Mouse (Mus musculus): Measurements from ENCODE around the gene Dera. TPM values are rescaled to one million over a fixed set of nuclear protein-coding genes. Genes with fewer than 3 reads are reported as not detected.
"Not testable (repeated sequence)": the region's sequence is repeated elsewhere in the genome, so short reads cannot be mapped to it uniquely, and the experiment has no call there.

Gene Dera
- 10 to 100 TPM; 35.9 to 38.0 TPM for total RNA-seq (2021)
- long read RNA-seq, experiment 1, transcript Dera-201 (9 exons, 1,729 nt) = major isoform, 21 of 26 reads
- long read RNA-seq, experiment 1, partial matches to known transcripts = 1 of 26 reads
- long read RNA-seq, experiment 1, other reads (novel, unspliced or antisense) = 3 of 26 reads
- long read RNA-seq, experiment 2, transcript Dera-201 (9 exons, 1,729 nt) = major isoform, 54 of 61 reads
- long read RNA-seq, experiment 2, partial matches to known transcripts = 0 of 61 reads
- long read RNA-seq, experiment 2, other reads (novel, unspliced or antisense) = 5 of 61 reads

GRCm38 (mm10) chr6:137754056-137754856, at the start of gene Dera:
Gene Dera (plus strand): TSS chr6:137754546.
- peak; percentile 48 to 78 for DNase-seq (ENCODE audit: low spot score in 2 of 2)

- DNase-seq (ENCODE audit: low spot score in 2 of 2) = no peak
These were observed 48.1 kb upstream of the Dera start for GRCm38 (mm10) chr6:137706209-137706608.

- not testable (repeated sequence) for DNase-seq (ENCODE audit: low spot score in 2 of 2)
These were observed 45.5 kb upstream of the Dera start for GRCm38 (mm10) chr6:137708726-137709405.

- no peak for DNase-seq (ENCODE audit: low spot score in 2 of 2)
These were observed 43.9 kb upstream of the Dera start for GRCm38 (mm10) chr6:137710179-137711037.

- DNase-seq (ENCODE audit: low spot score in 2 of 2) = no peak
These were observed 41.6 kb upstream of the Dera start for GRCm38 (mm10) chr6:137712654-137713309.

GRCm38 (mm10) chr6:137713310-137713664, 41.1 kb upstream of the Dera start:
- DNase-seq (ENCODE audit: low spot score in 2 of 2) = no peak

GRCm38 (mm10) chr6:137716802-137717201, 37.5 kb upstream of the Dera start:
- DNase-seq (ENCODE audit: low spot score in 2 of 2) = no peak

GRCm38 (mm10) chr6:137722220-137722931, 32.0 kb upstream of the Dera start:
- DNase-seq (ENCODE audit: low spot score in 2 of 2) = no peak

- DNase-seq (ENCODE audit: low spot score in 2 of 2) = no peak
These were observed 30.4 kb upstream of the Dera start for GRCm38 (mm10) chr6:137723898-137724297.

- no peak for DNase-seq (ENCODE audit: low spot score in 2 of 2)
These were observed 19.9 kb upstream of the Dera start for GRCm38 (mm10) chr6:137734460-137734845.

GRCm38 (mm10) chr6:137734846-137735609, 19.3 kb upstream of the Dera start, which contains the start of gene Strap:
Gene Strap (plus strand): TSS chr6:137735078.
- DNase-seq (ENCODE audit: low spot score in 2 of 2) = peak; percentile 70 to 77

- DNase-seq (ENCODE audit: low spot score in 2 of 2) = no peak
These were observed 18.6 kb upstream of the Dera start for GRCm38 (mm10) chr6:137735671-137736238.

- no peak for DNase-seq (ENCODE audit: low spot score in 2 of 2)
These were observed 13.4 kb upstream of the Dera start for GRCm38 (mm10) chr6:137740972-137741371.

GRCm38 (mm10) chr6:137744700-137745099, 9.6 kb upstream of the Dera start:
- no peak for DNase-seq (ENCODE audit: low spot score in 2 of 2)

- no peak for DNase-seq (ENCODE audit: low spot score in 2 of 2)
These were observed 7.0 kb upstream of the Dera start for GRCm38 (mm10) chr6:137747174-137747928.

GRCm38 (mm10) chr6:137751551-137752274, 2.6 kb upstream of the Dera start:
- DNase-seq (ENCODE audit: low spot score in 2 of 2) = no peak

- no peak for DNase-seq (ENCODE audit: low spot score in 2 of 2)
These were observed 2.1 kb upstream of the Dera start for GRCm38 (mm10) chr6:137752275-137752655.

All from adrenal gland, postnatal 4 days (tissue).